Comparison of ENCODE assay signal across 9 mouse cellular contexts in genomic region chr17:26253399-26253798, GRCm38 (mm10). TPM values are rescaled to one million over a fixed set of nuclear protein-coding genes. Genes with fewer than 3 reads are reported as not detected.
DNase-seq lines count a peak whose midpoint lies in the region; ATAC-seq and TF ChIP-seq lines count a peak whose summit lies in the region.
"Had no signal": no experiment of that assay in that cellular context is flagged by ENCODE, and none has a peak within 500 bp of the region (broad histone marks: within the 10 kb centered on the region; RNA-seq: fewer than 3 reads in every experiment).

No protein-coding gene starts in this region.

- H3K4me3 ChIP-seq in kidney, adult 2 months (ENCODE audit: insufficient read depth, low read depth, low read length) = peak overlapping the region; percentile 79
- peak overlapping the region; percentile 91 for H3K4me3 ChIP-seq in hindbrain, embryonic 14.5 days (replicated peaks; ENCODE audit: low read length)
- peak overlapping the region; percentile 99 for H3K4me3 ChIP-seq in midbrain, embryonic 15.5 days

- H3K27me3 ChIP-seq in kidney, adult 2 months (replicated peaks; ENCODE audit: control insufficient read depth, insufficient read depth, low read length) = no peaks in the 10 kb centered on the region
- no peaks in the 10 kb centered on the region for H3K27me3 ChIP-seq in hindbrain, embryonic 14.5 days (ENCODE audit: control insufficient read depth, insufficient read depth, low read length)
- no peaks in the 10 kb centered on the region for H3K27me3 ChIP-seq in midbrain, embryonic 15.5 days (replicated peaks)
- H3K27me3 ChIP-seq: Patski had no signal

- DNase-seq in kidney, adult 2 months = no peak
- DNase-seq in kidney, postnatal 25 days = no peak
- DNase-seq in adipocyte (ENCODE audit: low spot score) = peak; percentile 41
- no peak for DNase-seq in hindbrain, embryonic 14.5 days (ENCODE audit: low spot score)
- DNase-seq in frontal cortex, postnatal 14 days (ENCODE audit: low spot score in 2 of 2) = no peak
- no peak for DNase-seq in T-cell, adult 2 months (ENCODE audit: low spot score)
- no peak for DNase-seq in ovary, postnatal 36 days (ENCODE audit: low spot score)

- peaks cover 3% of the 10 kb centered on the region; the same call in 1 of the 2 replicates for H3K4me1 ChIP-seq in kidney, adult 2 months (ENCODE audit: control insufficient read depth, insufficient read depth, low read length)
- peaks cover 13% of the 10 kb centered on the region; the same call in 1 of the 2 replicates for H3K4me1 ChIP-seq in hindbrain, embryonic 14.5 days (replicated peaks; ENCODE audit: control insufficient read depth, insufficient read depth, low read length)
- H3K4me1 ChIP-seq in midbrain, embryonic 15.5 days = peaks cover 11% of the 10 kb centered on the region

- H3K4me2 ChIP-seq in hindbrain, embryonic 14.5 days (replicated peaks) = peak overlapping the region; percentile 91
- peak overlapping the region; percentile 76 for H3K4me2 ChIP-seq in midbrain, embryonic 15.5 days

- peak overlapping the region; percentile 84; the same call in 1 of the 2 replicates for H3K27ac ChIP-seq in kidney, adult 2 months (ENCODE audit: insufficient read depth, low read depth, low read length)
- peak overlapping the region; percentile 95 for H3K27ac ChIP-seq in hindbrain, embryonic 14.5 days
- H3K27ac ChIP-seq in midbrain, embryonic 15.5 days = peak overlapping the region; percentile 99

- 1% methylated on average over 24 of the region's 24 CpGs for WGBS in kidney, adult 2 months
- under 1% methylated on average over 24 of the region's 24 CpGs for WGBS in hindbrain, embryonic 14.5 days
- under 1% methylated on average over 24 of the region's 24 CpGs for WGBS in midbrain, embryonic 15.5 days

- peak overlapping the region; percentile 95 for H3K9ac ChIP-seq in hindbrain, embryonic 14.5 days
- H3K9ac ChIP-seq in midbrain, embryonic 15.5 days = peak overlapping the region; percentile 99

- no peak for ATAC-seq in hindbrain, embryonic 14.5 days (ENCODE audit: low FRiP score)
- ATAC-seq in midbrain, embryonic 15.5 days (replicated peaks) = 0 out of 2 replicates have a peak, but pooled peaks have one; percentile 30

- H3K36me3 ChIP-seq in kidney, adult 2 months (ENCODE audit: control insufficient read depth, insufficient read depth, low read length) = peaks cover 2% of the 10 kb centered on the region; the same call in 1 of the 2 replicates
- H3K36me3 ChIP-seq in hindbrain, embryonic 14.5 days (replicated peaks; ENCODE audit: control insufficient read depth, insufficient read depth) = peaks cover 26% of the 10 kb centered on the region
- H3K36me3 ChIP-seq in midbrain, embryonic 15.5 days (replicated peaks) = peaks cover 17% of the 10 kb centered on the region

- no peak for TF ChIP-seq POLR2A in kidney, adult 2 months (IDR thresholded peaks at IDR 0.05; ENCODE audit: low read depth, low read length)

- TF ChIP-seq CTCF in kidney, adult 2 months (conservative IDR thresholded peaks at IDR 0.05; ENCODE audit: insufficient read depth, insufficient read length, low read depth, low read length) = no peak

- no peaks in the 10 kb centered on the region for H3K9me3 ChIP-seq in hindbrain, embryonic 14.5 days (ENCODE audit: control insufficient read depth, low read length)
- H3K9me3 ChIP-seq in midbrain, embryonic 15.5 days = no peaks in the 10 kb centered on the region

RNA-seq across cellular contexts. Expression of gene Luc7l, which starts 0.7 kb away (rescaled TPM):
- 16.0 and 17.5 TPM in 2 replicates for polyA plus RNA-seq in kidney, adult 2 months (2012; rRNA removed)
- 100.0 and 104 TPM in 2 replicates for polyA plus RNA-seq in hindbrain, embryonic 14.5 days (2014; fragmentation: Nextera tagmentation; extraction: Ambion mirVana)
- 117 and 123 TPM in 2 replicates for polyA plus RNA-seq in midbrain, embryonic 15.5 days (2015; fragmentation: Nextera tagmentation; extraction: Ambion mirVana)

RNA-seq across cellular contexts. Expression of gene Fam234a, which starts 9.4 kb away (rescaled TPM):
- polyA plus RNA-seq in kidney, adult 2 months (2012; rRNA removed) = 112 and 124 TPM in 2 replicates
- polyA plus RNA-seq in hindbrain, embryonic 14.5 days (2014; fragmentation: Nextera tagmentation; extraction: Ambion mirVana) = 31.2 and 31.4 TPM in 2 replicates
- polyA plus RNA-seq in midbrain, embryonic 15.5 days (2015; fragmentation: Nextera tagmentation; extraction: Ambion mirVana) = 31.7 and 33.8 TPM in 2 replicates

RNA-seq across cellular contexts. Expression of gene Arhgdig, which starts 45.8 kb away (rescaled TPM):
- 3.4 and 4.4 TPM in 2 replicates for polyA plus RNA-seq in kidney, adult 2 months (2012; rRNA removed)
- polyA plus RNA-seq in hindbrain, embryonic 14.5 days (2014; fragmentation: Nextera tagmentation; extraction: Ambion mirVana) = 181 and 195 TPM in 2 replicates
- 124 and 125 TPM in 2 replicates for polyA plus RNA-seq in midbrain, embryonic 15.5 days (2015; fragmentation: Nextera tagmentation; extraction: Ambion mirVana)

RNA-seq across cellular contexts. Expression of gene Rgs11, which starts 50.6 kb away (rescaled TPM):
- 25.0 and 32.0 TPM in 2 replicates for polyA plus RNA-seq in kidney, adult 2 months (2012; rRNA removed)
- polyA plus RNA-seq in hindbrain, embryonic 14.5 days (2014; fragmentation: Nextera tagmentation; extraction: Ambion mirVana) = 14.2 and 16.1 TPM in 2 replicates
- polyA plus RNA-seq in midbrain, embryonic 15.5 days (2015; fragmentation: Nextera tagmentation; extraction: Ambion mirVana) = 7.6 and 8.3 TPM in 2 replicates

RNA-seq across cellular contexts. Expression of gene Pdia2, which starts 54.5 kb away (rescaled TPM):
- 0.20 and 0.37 TPM in 2 replicates for polyA plus RNA-seq in kidney, adult 2 months (2012; rRNA removed)
- 0.28 TPM in 1 of 2 replicates, not detected in the other for polyA plus RNA-seq in hindbrain, embryonic 14.5 days (2014; fragmentation: Nextera tagmentation; extraction: Ambion mirVana)
- polyA plus RNA-seq in midbrain, embryonic 15.5 days (2015; fragmentation: Nextera tagmentation; extraction: Ambion mirVana) = 0.13 and 0.38 TPM in 2 replicates

Comparison
In these comparisons a context has a peak if more than half of its experiments do, and no peak if none do; other contexts are left out.
1. RNA of gene Arhgdig, which starts 45.8 kb away (polyA plus RNA-seq): 181 to 195 TPM in hindbrain, embryonic 14.5 days and 124 to 125 TPM in midbrain, embryonic 15.5 days; 3.4 to 4.4 TPM in kidney, adult 2 months; every median in the first group is over 10 times any median in the second.
2. Peak in every context shown above with its lines, with median percentiles within 50 percentile points of each other: H3K27ac ChIP-seq and H3K4me3 ChIP-seq.